Comparison of ENCODE assay signal across 15 mouse cellular contexts in the genomic region with DNA sequence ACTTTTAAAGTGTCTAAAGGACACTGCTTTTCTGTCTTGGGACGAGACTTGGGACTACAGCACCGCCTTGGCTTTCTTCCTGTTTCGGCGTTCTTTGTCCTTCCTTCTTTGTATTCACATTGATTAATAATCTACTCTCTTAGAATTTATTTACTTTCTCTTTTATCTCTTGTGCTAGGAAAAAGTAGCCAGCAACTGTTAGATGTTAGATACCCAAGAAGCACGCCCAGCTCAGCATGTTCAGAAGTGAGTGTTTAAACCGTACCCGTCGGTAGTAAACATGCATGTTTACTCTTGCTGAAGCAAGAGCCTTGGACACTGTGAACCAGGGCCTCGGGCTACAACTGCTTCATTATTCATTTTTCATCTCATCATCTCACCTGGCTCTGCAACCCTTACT.
DNase-seq lines count a peak whose midpoint lies in the region; ATAC-seq lines count a peak whose summit lies in the region.
"Had no signal": no experiment of that assay in that cellular context is flagged by ENCODE, and none has a peak within 500 bp of the region (broad histone marks: within the 10 kb centered on the region; RNA-seq: fewer than 3 reads in every experiment).

No protein-coding gene starts in this region.

- H3K4me1 ChIP-seq in intestine, embryonic 16.5 days (ENCODE audit: control insufficient read depth, insufficient read depth, low read length) = peaks cover 15% of the 10 kb centered on the region
- peaks cover 7% of the 10 kb centered on the region; the same call in 1 of the 2 replicates for H3K4me1 ChIP-seq in intestine, embryonic 15.5 days (replicated peaks)
- H3K4me1 ChIP-seq in lung, embryonic 16.5 days (replicated peaks; ENCODE audit: control insufficient read depth, insufficient read depth, low read length) = peaks cover 23% of the 10 kb centered on the region
- no peaks in the 10 kb centered on the region; the same call in 1 of the 2 replicates for H3K4me1 ChIP-seq in liver, embryonic 16.5 days (ENCODE audit: control insufficient read depth, low read depth, low read length)
- H3K4me1 ChIP-seq in forebrain, embryonic 10.5 days = peaks cover 8% of the 10 kb centered on the region
- no peaks in the 10 kb centered on the region for H3K4me1 ChIP-seq in forebrain, embryonic 13.5 days
- H3K4me1 ChIP-seq: hindbrain, embryonic 10.5 days had no signal

- H3K4me3 ChIP-seq in intestine, embryonic 16.5 days (ENCODE audit: low read length) = no peak overlapping the region
- no peak overlapping the region for H3K4me3 ChIP-seq in intestine, embryonic 15.5 days (replicated peaks)
- H3K4me3 ChIP-seq in lung, embryonic 16.5 days (ENCODE audit: low read length) = no peak overlapping the region
- H3K4me3 ChIP-seq in liver, embryonic 16.5 days (ENCODE audit: low read depth, low read length) = no peak overlapping the region
- H3K4me3 ChIP-seq in forebrain, embryonic 10.5 days = no peak overlapping the region
- no peak overlapping the region for H3K4me3 ChIP-seq in forebrain, embryonic 13.5 days
- H3K4me3 ChIP-seq: hindbrain, embryonic 10.5 days had no signal

- 55% methylated on average over 9 of the region's 9 CpGs for WGBS in intestine, embryonic 16.5 days
- 65% methylated on average over 9 of the region's 9 CpGs for WGBS in intestine, embryonic 15.5 days
- WGBS in lung, embryonic 16.5 days = 33% methylated on average over 9 of the region's 9 CpGs
- 64% methylated on average over 9 of the region's 9 CpGs for WGBS in liver, embryonic 16.5 days (ENCODE audit: insufficient replicate concordance)
- 94% methylated on average over 9 of the region's 9 CpGs for WGBS in forebrain, embryonic 10.5 days
- WGBS in forebrain, embryonic 13.5 days = 90% methylated on average over 9 of the region's 9 CpGs

- no peak for ATAC-seq in intestine, embryonic 16.5 days
- no peak for ATAC-seq in intestine, embryonic 15.5 days
- ATAC-seq in lung, embryonic 16.5 days (ENCODE audit: low read depth) = no peak
- peak; percentile 33; the same call in 1 of the 2 replicates for ATAC-seq in liver, embryonic 16.5 days (ENCODE audit: low read depth)
- ATAC-seq in forebrain, embryonic 13.5 days = no peak
- ATAC-seq: forebrain, embryonic 14.5 days had no signal

- no peak for DNase-seq in lung, postnatal 10 days
- peak; percentile 49 to 62 for DNase-seq in kidney, adult 8-10 months
- no peak for DNase-seq in forebrain, embryonic 10.5 days (ENCODE audit: extremely low spot score, low spot score)
- DNase-seq: cerebellum, adult 9-11 months; left cerebral cortex, postnatal 4 days; right cerebral cortex, postnatal 14 days; thymus, adult 2 months had no signal

- no peak overlapping the region for H3K9ac ChIP-seq in intestine, embryonic 16.5 days (ENCODE audit: low read depth, low read length)
- no peak overlapping the region for H3K9ac ChIP-seq in intestine, embryonic 15.5 days
- no peak overlapping the region for H3K9ac ChIP-seq in lung, embryonic 16.5 days (ENCODE audit: low read length)
- H3K9ac ChIP-seq in liver, embryonic 16.5 days (ENCODE audit: low read depth, low read length) = no peak overlapping the region
- no peak overlapping the region for H3K9ac ChIP-seq in forebrain, embryonic 13.5 days

- no peak overlapping the region for H3K4me2 ChIP-seq in intestine, embryonic 16.5 days (ENCODE audit: low read depth, low read length)
- no peak overlapping the region for H3K4me2 ChIP-seq in intestine, embryonic 15.5 days (replicated peaks)
- no peak overlapping the region for H3K4me2 ChIP-seq in lung, embryonic 16.5 days (ENCODE audit: low read depth, low read length)
- H3K4me2 ChIP-seq in liver, embryonic 16.5 days (ENCODE audit: low read depth, low read length) = no peak overlapping the region
- no peak overlapping the region for H3K4me2 ChIP-seq in forebrain, embryonic 13.5 days

- 0 out of 2 replicates have a peak overlapping the region, but pooled peaks have one; percentile 39 for H3K27ac ChIP-seq in intestine, embryonic 16.5 days (ENCODE audit: low read length)
- no peak overlapping the region for H3K27ac ChIP-seq in intestine, embryonic 15.5 days
- H3K27ac ChIP-seq in lung, embryonic 16.5 days (ENCODE audit: low read length) = peak overlapping the region; percentile 74
- H3K27ac ChIP-seq in liver, embryonic 16.5 days (ENCODE audit: low read length) = peak overlapping the region; percentile 64
- no peak overlapping the region for H3K27ac ChIP-seq in forebrain, embryonic 10.5 days
- no peak overlapping the region for H3K27ac ChIP-seq in forebrain, embryonic 13.5 days
- H3K27ac ChIP-seq: hindbrain, embryonic 10.5 days had no signal

- no peaks in the 10 kb centered on the region for H3K36me3 ChIP-seq in intestine, embryonic 16.5 days (ENCODE audit: control insufficient read depth, insufficient read depth, low read length)
- H3K36me3 ChIP-seq in intestine, embryonic 15.5 days = no peaks in the 10 kb centered on the region
- H3K36me3 ChIP-seq in lung, embryonic 16.5 days (ENCODE audit: control insufficient read depth, insufficient read depth, low read length) = no peaks in the 10 kb centered on the region
- H3K36me3 ChIP-seq in liver, embryonic 16.5 days (ENCODE audit: control insufficient read depth, insufficient read depth) = no peaks in the 10 kb centered on the region
- H3K36me3 ChIP-seq in forebrain, embryonic 10.5 days (replicated peaks) = no peaks in the 10 kb centered on the region; the same call in 1 of the 2 replicates
- no peaks in the 10 kb centered on the region for H3K36me3 ChIP-seq in forebrain, embryonic 13.5 days (ENCODE audit: poor library complexity, severe bottlenecking)
- H3K36me3 ChIP-seq: hindbrain, embryonic 10.5 days had no signal

- no peaks in the 10 kb centered on the region for H3K27me3 ChIP-seq in intestine, embryonic 16.5 days (replicated peaks; ENCODE audit: control insufficient read depth, insufficient read depth, low read length)
- no peaks in the 10 kb centered on the region for H3K27me3 ChIP-seq in intestine, embryonic 15.5 days (replicated peaks)
- H3K27me3 ChIP-seq in lung, embryonic 16.5 days (ENCODE audit: control insufficient read depth, insufficient read depth, low read depth, low read length) = no peaks in the 10 kb centered on the region
- no peaks in the 10 kb centered on the region for H3K27me3 ChIP-seq in liver, embryonic 16.5 days (ENCODE audit: control insufficient read depth, insufficient read depth, low read depth, low read length)
- H3K27me3 ChIP-seq in forebrain, embryonic 10.5 days (ENCODE audit: poor library complexity, severe bottlenecking) = no peaks in the 10 kb centered on the region
- no peaks in the 10 kb centered on the region for H3K27me3 ChIP-seq in forebrain, embryonic 13.5 days
- H3K27me3 ChIP-seq: CH12.LX had no signal

- H3K9me3 ChIP-seq in intestine, embryonic 16.5 days (ENCODE audit: control insufficient read depth, low read length) = no peaks in the 10 kb centered on the region
- no peaks in the 10 kb centered on the region for H3K9me3 ChIP-seq in intestine, embryonic 15.5 days
- no peaks in the 10 kb centered on the region for H3K9me3 ChIP-seq in lung, embryonic 16.5 days (ENCODE audit: control insufficient read depth, low read length)
- H3K9me3 ChIP-seq in liver, embryonic 16.5 days (replicated peaks; ENCODE audit: control insufficient read depth, low read length) = no peaks in the 10 kb centered on the region
- H3K9me3 ChIP-seq in forebrain, embryonic 10.5 days = no peaks in the 10 kb centered on the region
- H3K9me3 ChIP-seq in forebrain, embryonic 13.5 days (replicated peaks) = no peaks in the 10 kb centered on the region
- H3K9me3 ChIP-seq: hindbrain, embryonic 10.5 days had no signal

Comparison
In these comparisons a context has a peak if more than half of its experiments do, and no peak if none do; other contexts are left out.
1. H3K27ac ChIP-seq: peak in intestine, embryonic 16.5 days (single experiment), lung, embryonic 16.5 days (single experiment) and liver, embryonic 16.5 days (single experiment); none in intestine, embryonic 15.5 days (single experiment), forebrain, embryonic 10.5 days (single experiment) and forebrain, embryonic 13.5 days (single experiment).
2. DNase-seq: peak in kidney, adult 8-10 months (2 of 2); none in lung, postnatal 10 days (single experiment) and forebrain, embryonic 10.5 days (single experiment).